Mouse (Mus musculus) C2C12 (cell line): Measurements from ENCODE around the gene Dnaja2.

Source experiments
- CTCF ChIP-seq: IDR thresholded peaks from one replicate; pipeline ENCODE4 v1.5.1; 2011; ENCODE audit not compliant: control insufficient read depth, insufficient read depth, insufficient read length
- FOSL1 ChIP-seq: IDR thresholded peaks from one replicate; pipeline ENCODE4 v1.8.0; 2011; ENCODE audit warnings: mild to moderate bottlenecking, low read length; ENCODE audit not compliant: poor library complexity, insufficient read depth, severe bottlenecking
- MAX ChIP-seq: IDR thresholded peaks from one replicate; pipeline ENCODE4 v1.6.1; 2011; ENCODE audit warnings: mild to moderate bottlenecking, control low read depth
- MYOD1 ChIP-seq: IDR thresholded peaks from one replicate; pipeline ENCODE4 v1.6.1; 2011; ENCODE audit warnings: low read depth; ENCODE audit not compliant: control insufficient read depth, insufficient read length
- MYOG ChIP-seq: IDR thresholded peaks from one replicate; pipeline ENCODE4 v1.6.1; 2011; ENCODE audit not compliant: control insufficient read depth, insufficient read length; ENCODE audit errors: extremely low read depth
- USF1 ChIP-seq: IDR thresholded peaks from one replicate; pipeline ENCODE4 v1.6.1; 2011; ENCODE audit warnings: low read depth, mild to moderate bottlenecking, control low read depth, moderate library complexity

GRCm38 (mm10) chr8:85570466-85570865, 15.3 kb upstream of the Dnaja2 start:
- TF ChIP-seq CTCF (no peak), MYOG (no peak), USF1 (no peak), FOSL1 (no peak), MAX (no peak), MYOD1 (no peak)
